Mouse (Mus musculus) forebrain, embryonic 15.5 days (tissue): Measurements from ENCODE around the gene S100a3. TPM values are rescaled to one million over a fixed set of nuclear protein-coding genes. Genes with fewer than 3 reads are reported as not detected.

Experiments
- ATAC-seq: fragments of 200-750 bp; cut with Nextera tagmentation; replicated peaks from 2 replicates; pipeline ENCODE4 v1.8.0; 2017; ENCODE audit warnings: mild to moderate bottlenecking, moderate TSS enrichment, moderate library complexity
- H3K27ac ChIP-seq: fragments of 300-500 bp; sonication (generic); replicated peaks from 2 replicates; pipeline ENCODE4 v1.5.1; 2015; ENCODE audit warnings: mild to moderate bottlenecking, inconsistent platforms
- H3K27me3 ChIP-seq: fragments of 300-500 bp; sonication (generic); 2 replicates; pipeline ENCODE4 v1.6.1; 2015; ENCODE audit warnings: inconsistent platforms
- H3K36me3 ChIP-seq: fragments of 300-500 bp; sonication (generic); 2 replicates; pipeline ENCODE4 v1.6.1; 2015; ENCODE audit warnings: mild to moderate bottlenecking, inconsistent platforms
- H3K4me1 ChIP-seq: fragments of 300-500 bp; sonication (generic); 2 replicates; pipeline ENCODE4 v1.6.1; 2015; ENCODE audit warnings: inconsistent platforms
- H3K4me2 ChIP-seq: fragments of 300-500 bp; sonication (generic); replicated peaks from 2 replicates; pipeline ENCODE4 v1.6.1; 2015; ENCODE audit warnings: mild to moderate bottlenecking, inconsistent platforms
- H3K4me3 ChIP-seq: fragments of 300-500 bp; sonication (generic); 2 replicates; pipeline ENCODE4 v1.5.1; 2015; ENCODE audit warnings: mild to moderate bottlenecking, inconsistent platforms
- H3K9ac ChIP-seq: fragments of 300-500 bp; sonication (generic); replicated peaks from 2 replicates; pipeline ENCODE4 v1.6.1; 2015; ENCODE audit warnings: mild to moderate bottlenecking, inconsistent platforms
- H3K9me3 ChIP-seq: fragments of 300-500 bp; sonication (generic); 2 replicates; pipeline ENCODE4 v1.6.1; 2016; ENCODE audit warnings: inconsistent platforms
- WGBS: fragments of 180-500 bp; shearing (Covaris S2); methylation state at CpG from one replicate; pipeline ENCODE4 v1.1.7; 2015; ENCODE audit warnings: mixed read lengths; 5-methylcytosine and 5-hydroxymethylcytosine counted together
- polyA plus RNA-seq: library from polyadenylated mRNA; unstranded; fragments of >200 nt; fragmentation: Nextera tagmentation; extraction: Ambion mirVana; gene quantifications from 2 replicates; pipeline ENCODE4 v1.2.1, GENCODE M21; 2015

Gene S100a3
- polyA plus RNA-seq, 1 experiment from 2014 or later = 0.50 TPM

DNA sequence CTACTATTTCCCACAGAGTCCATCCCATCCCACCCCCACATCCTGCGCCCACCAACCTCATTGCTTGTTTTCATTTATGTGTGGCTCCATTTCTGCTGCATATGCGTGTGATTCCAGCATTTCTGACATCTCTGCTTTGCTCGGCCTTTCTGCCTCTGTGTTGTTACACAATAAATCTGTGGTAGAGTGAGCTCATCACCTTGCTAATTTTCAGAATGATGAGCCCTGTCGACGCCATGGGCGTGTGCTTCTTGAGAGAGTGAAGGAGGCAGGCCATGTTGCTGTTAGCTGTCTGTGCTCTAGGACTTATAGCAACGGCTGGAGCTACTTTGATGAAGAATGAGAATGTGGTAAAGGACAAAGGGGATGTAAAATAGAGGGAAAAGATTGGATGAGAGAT, 80.6 kb downstream of the S100a3 start:
- WGBS = 88% methylated on average over 7 of the region's 7 CpGs

DNA sequence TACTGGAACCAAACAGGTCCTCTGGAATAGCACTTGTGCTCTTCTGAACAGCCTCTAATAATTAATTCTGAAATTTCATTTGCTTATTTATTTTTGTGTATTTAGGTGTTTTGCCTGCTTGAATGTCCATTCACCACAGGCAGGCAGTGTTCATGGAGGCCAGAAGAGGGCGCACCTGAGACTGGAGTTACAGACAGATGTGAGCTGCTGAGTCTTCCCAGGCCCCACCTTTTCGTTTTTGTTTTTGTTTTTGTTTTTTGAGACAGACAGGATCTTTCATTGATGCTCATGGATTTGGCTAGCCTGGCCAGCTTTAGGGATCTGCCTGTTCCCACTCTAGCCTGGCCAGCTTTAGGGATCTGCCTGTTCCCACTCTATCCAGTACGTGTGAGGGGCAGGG, 83.8 kb downstream of the S100a3 start:
- H3K4me1 ChIP-seq = no peaks in the 10 kb centered on the region
- no peak for ATAC-seq
- no peak overlapping the region for H3K4me2 ChIP-seq
- no peaks in the 10 kb centered on the region for H3K27me3 ChIP-seq
- H3K27ac ChIP-seq = no peak overlapping the region
- H3K9me3 ChIP-seq = no peaks in the 10 kb centered on the region
- H3K9ac ChIP-seq = no peak overlapping the region
- 52% methylated on average over 3 of the region's 3 CpGs for WGBS
- H3K36me3 ChIP-seq = no peaks in the 10 kb centered on the region
- H3K4me3 ChIP-seq = no peak overlapping the region

More for the DNA sequence above, 80.6 kb downstream of the S100a3 start:
- Histone ChIP-seq H3K4me1 (no peaks in the 10 kb centered on the region), H3K36me3 (no peaks in the 10 kb centered on the region), H3K4me2 (no peak overlapping the region), H3K9me3 (no peaks in the 10 kb centered on the region), H3K9ac (no peak overlapping the region), H3K27ac (no peak overlapping the region), H3K4me3 (no peak overlapping the region), H3K27me3 (no peaks in the 10 kb centered on the region)
- no peak for ATAC-seq

DNA sequence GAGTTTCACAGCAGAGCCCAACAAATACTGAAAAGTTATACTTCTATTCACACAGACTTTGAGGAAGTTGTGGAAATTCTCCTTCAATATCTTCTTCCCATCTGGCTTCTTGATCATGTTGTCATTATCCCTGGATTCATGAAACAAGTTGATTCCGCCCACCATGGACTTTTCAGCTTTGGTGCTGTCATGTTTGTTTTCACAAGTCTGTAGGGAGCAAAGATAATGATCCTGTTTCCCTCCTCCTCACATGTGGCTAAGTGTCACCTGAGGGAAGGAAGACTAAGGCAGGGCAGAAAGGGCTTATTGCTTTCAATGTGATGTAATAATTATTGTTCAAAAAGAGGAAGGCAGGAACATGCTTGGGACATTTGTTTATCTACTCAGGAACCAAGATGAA, 86.9 kb downstream of the S100a3 start:
- H3K9me3 ChIP-seq = no peaks in the 10 kb centered on the region
- no peak for ATAC-seq
- H3K27ac ChIP-seq = no peak overlapping the region
- no peak overlapping the region for H3K4me2 ChIP-seq
- H3K36me3 ChIP-seq = no peaks in the 10 kb centered on the region
- H3K4me1 ChIP-seq = no peaks in the 10 kb centered on the region
- no peaks in the 10 kb centered on the region for H3K27me3 ChIP-seq
- H3K9ac ChIP-seq = no peak overlapping the region
- no peak overlapping the region for H3K4me3 ChIP-seq
- 82% methylated on average over 1 of the region's 1 CpGs for WGBS

DNA sequence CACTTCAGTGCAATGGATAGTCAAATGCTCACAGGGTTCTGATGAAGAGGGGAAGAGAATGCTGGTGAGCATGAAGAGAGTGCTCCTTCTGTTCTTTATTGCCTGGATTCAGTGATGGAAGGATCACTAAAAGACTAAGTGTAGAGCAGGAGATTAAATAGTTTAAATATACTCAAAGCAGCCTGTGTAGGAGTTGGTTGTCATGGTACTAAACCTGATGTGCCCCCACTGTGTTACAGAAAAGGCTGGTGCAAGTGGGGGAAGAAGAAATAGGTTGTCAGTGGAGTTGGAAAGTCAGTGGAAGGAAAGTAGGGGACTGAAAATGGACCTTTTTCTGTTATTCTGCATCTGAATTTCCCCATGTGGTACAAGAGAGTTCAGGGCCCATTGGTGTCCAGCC, 88.6 kb downstream of the S100a3 start:
- Histone ChIP-seq H3K4me1 (no peaks in the 10 kb centered on the region), H3K27ac (no peak overlapping the region), H3K9ac (no peak overlapping the region), H3K9me3 (no peaks in the 10 kb centered on the region), H3K36me3 (no peaks in the 10 kb centered on the region), H3K4me2 (no peak overlapping the region), H3K4me3 (no peak overlapping the region), H3K27me3 (no peaks in the 10 kb centered on the region)
- ATAC-seq = no peak

DNA sequence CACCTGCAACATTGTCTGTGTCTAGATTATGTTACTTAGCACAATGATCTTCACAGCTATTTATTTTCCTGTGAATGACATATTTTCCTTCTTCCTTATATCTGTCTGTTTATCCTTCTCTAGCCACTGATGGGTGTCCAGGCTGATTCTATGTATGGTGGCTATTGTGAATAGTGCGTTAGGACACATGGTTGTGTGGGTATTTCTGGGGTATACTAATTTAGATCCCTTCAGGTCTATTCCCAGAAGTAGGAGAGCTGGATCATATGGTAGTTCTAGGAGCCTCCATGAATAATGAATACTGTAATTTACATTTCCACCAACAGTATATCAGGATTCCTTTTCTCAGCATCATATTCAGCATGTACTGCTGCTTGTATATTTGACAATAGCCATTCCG, 89.5 kb downstream of the S100a3 start:
- no peak overlapping the region for H3K4me2 ChIP-seq
- no peak overlapping the region for H3K9ac ChIP-seq
- H3K36me3 ChIP-seq = no peaks in the 10 kb centered on the region
- no peaks in the 10 kb centered on the region for H3K9me3 ChIP-seq
- WGBS = 88% methylated on average over 2 of the region's 2 CpGs
- no peak overlapping the region for H3K4me3 ChIP-seq
- no peaks in the 10 kb centered on the region for H3K4me1 ChIP-seq
- no peak for ATAC-seq
- H3K27me3 ChIP-seq = no peaks in the 10 kb centered on the region
- no peak overlapping the region for H3K27ac ChIP-seq

Other genes with a start within 250 kb of the S100a3 start
- gene Slc27a3, start 170.6 kb upstream of the S100a3 start, polyA plus RNA-seq = 18.5 and 18.8 TPM in 2 replicates
- gene Ints3, start 127.0 kb upstream of the S100a3 start, polyA plus RNA-seq = 33.6 and 36.5 TPM in 2 replicates
- 1.6 TPM in 2 replicates for gene Npr1, start 94.7 kb upstream of the S100a3 start, polyA plus RNA-seq
- gene Ilf2, start 84.5 kb upstream of the S100a3 start, polyA plus RNA-seq = 333 and 340 TPM in 2 replicates
- gene Snapin, start 69.5 kb upstream of the S100a3 start, polyA plus RNA-seq = 76.1 and 81.8 TPM in 2 replicates
- 219 and 224 TPM in 2 replicates for gene Chtop, start 51.1 kb upstream of the S100a3 start, polyA plus RNA-seq
- 9.0 and 11.4 TPM in 2 replicates for gene S100a1, start 46.2 kb upstream of the S100a3 start, polyA plus RNA-seq
- gene S100a13, start 46.1 kb upstream of the S100a3 start, polyA plus RNA-seq = 8.1 and 8.5 TPM in 2 replicates
- not detected in 2 replicates for gene S100a14, start 33.7 kb upstream of the S100a3 start, polyA plus RNA-seq
- gene S100a16, start 23.3 kb upstream of the S100a3 start, polyA plus RNA-seq = 31.7 and 40.0 TPM in 2 replicates
- gene S100a2, start 29.7 kb downstream of the S100a3 start, polyA plus RNA-seq = not detected in 2 replicates
- not detected in 2 replicates for gene Gm42674, start 41.3 kb downstream of the S100a3 start, polyA plus RNA-seq
- gene S100a4, start 43.2 kb downstream of the S100a3 start, polyA plus RNA-seq = 0.56 and 0.65 TPM in 2 replicates
- gene S100a5, start 47.9 kb downstream of the S100a3 start, polyA plus RNA-seq = not detected in 2 replicates
- gene S100a6, start 52.3 kb downstream of the S100a3 start, polyA plus RNA-seq = 12.8 and 18.5 TPM in 2 replicates
- not detected in 2 replicates for gene S100a7a, start 93.4 kb downstream of the S100a3 start, polyA plus RNA-seq
- 2.8 and 6.1 TPM in 2 replicates for gene S100a8, start 108.4 kb downstream of the S100a3 start, polyA plus RNA-seq
- gene S100a9, start 135.1 kb downstream of the S100a3 start, polyA plus RNA-seq = 2.1 and 2.2 TPM in 2 replicates
- not detected in 2 replicates for gene Pglyrp4, start 166.3 kb downstream of the S100a3 start, polyA plus RNA-seq
- not detected in 2 replicates for gene Gm5849, start 217.3 kb downstream of the S100a3 start, polyA plus RNA-seq